Comparison of ENCODE assay signal across 9 mouse cellular contexts in the genomic region with DNA sequence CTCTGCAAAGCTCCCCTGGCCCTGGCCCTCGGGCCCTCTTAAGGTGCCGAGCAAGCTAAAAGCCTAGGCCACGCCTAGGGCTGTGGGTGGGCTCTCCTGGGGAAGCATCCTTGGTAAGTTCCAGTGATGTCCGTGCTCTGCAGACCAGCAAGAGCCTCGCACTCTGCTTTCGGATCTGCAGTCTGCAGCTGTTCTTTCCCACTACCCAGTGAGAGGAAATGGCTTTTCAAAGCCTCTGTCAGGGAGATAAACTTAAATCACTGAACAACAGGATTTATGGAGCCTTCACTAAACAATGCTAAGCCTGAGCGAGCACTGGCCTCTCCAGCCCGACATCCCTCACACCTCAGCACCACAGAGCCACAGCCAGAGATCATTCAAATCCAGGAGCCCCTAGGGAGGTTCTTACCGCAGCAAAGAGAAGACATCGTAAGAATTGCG.
DNase-seq lines count a peak whose midpoint lies in the region; ATAC-seq and TF ChIP-seq lines count a peak whose summit lies in the region.
"Had no signal": no experiment of that assay in that cellular context is flagged by ENCODE, and none has a peak within 500 bp of the region (broad histone marks: within the 10 kb centered on the region; RNA-seq: fewer than 3 reads in every experiment).

No protein-coding gene starts in this region.

- H3K9me3 ChIP-seq in heart, embryonic 12.5 days (replicated peaks) = no peaks in the 10 kb centered on the region
- no peaks in the 10 kb centered on the region for H3K9me3 ChIP-seq in CH12.LX (replicated peaks; ENCODE audit: low read length)
- no peaks in the 10 kb centered on the region for H3K9me3 ChIP-seq in limb, embryonic 10.5 days (replicated peaks)

- WGBS in heart, embryonic 12.5 days = 11% methylated on average over 11 of the region's 11 CpGs
- 2% methylated on average over 11 of the region's 11 CpGs for WGBS in limb, embryonic 10.5 days

- no peak overlapping the region for H3K9ac ChIP-seq in heart, embryonic 12.5 days
- no peak overlapping the region for H3K9ac ChIP-seq in CH12.LX (ENCODE audit: insufficient read depth, low read depth)

- no peak for ATAC-seq in heart, embryonic 12.5 days (ENCODE audit: insufficient number of reproducible peaks, low FRiP score)

- peak overlapping the region; percentile 35 for H3K4me2 ChIP-seq in heart, embryonic 12.5 days
- H3K4me2 ChIP-seq in CH12.LX (ENCODE audit: insufficient read depth, low read depth, poor library complexity, severe bottlenecking) = no peak overlapping the region

- TF ChIP-seq POLR2A in CH12.LX (IDR thresholded peaks at IDR 0.05; ENCODE audit: low read depth, low read length) = no peak
- no peak for TF ChIP-seq POLR2A in embryonic fibroblast, embryonic 13.5 days (IDR thresholded peaks at IDR 0.05; ENCODE audit: low read depth, low read length)

- TF ChIP-seq EP300 in CH12.LX (IDR thresholded peaks at IDR 0.05; ENCODE audit: low read length) = no peak

- peaks cover 18% of the 10 kb centered on the region for H3K4me1 ChIP-seq in heart, embryonic 12.5 days (replicated peaks)
- H3K4me1 ChIP-seq in CH12.LX (ENCODE audit: control insufficient read depth in 1 of 2, insufficient read depth in 2 of 2) = peaks cover 0 to 30% of the 10 kb centered on the region in 2 experiments; a peak in 2 of 4 replicates
- peaks cover 20% of the 10 kb centered on the region for H3K4me1 ChIP-seq in embryonic fibroblast, embryonic 13.5 days (ENCODE audit: control insufficient read depth, insufficient read depth, low read length)
- peaks cover 23% of the 10 kb centered on the region for H3K4me1 ChIP-seq in limb, embryonic 10.5 days

- no peak overlapping the region for H3K27ac ChIP-seq in heart, embryonic 12.5 days (ENCODE audit: poor library complexity, severe bottlenecking)
- no peak overlapping the region for H3K27ac ChIP-seq in CH12.LX (ENCODE audit: insufficient read depth, low read depth)
- 0 out of 2 replicates have a peak overlapping the region, but pooled peaks have one; percentile 0 for H3K27ac ChIP-seq in embryonic fibroblast, embryonic 13.5 days (ENCODE audit: insufficient read depth, low read length)
- peak overlapping the region; percentile 53 for H3K27ac ChIP-seq in limb, embryonic 10.5 days

- 0 out of 2 replicates have a peak, but pooled peaks cover 3% of the 10 kb centered on the region for H3K36me3 ChIP-seq in heart, embryonic 12.5 days
- H3K36me3 ChIP-seq in CH12.LX (replicated peaks in 1 of 2; ENCODE audit: control insufficient read depth in 1 of 2, insufficient read depth in 1 of 2, low read length in 1 of 2) = peaks cover 4 to 80% of the 10 kb centered on the region in 2 experiments
- no peaks in the 10 kb centered on the region for H3K36me3 ChIP-seq in limb, embryonic 10.5 days

- dilution Hi-C loops in CH12.LX (cut with MboI; ENCODE audit: extremely low pct_ligation_motif_present, extremely low pct_unique_long_range_greater_than_20kb, low sequenced_read_pairs) = no loop called here

- no peaks in the 10 kb centered on the region for H3K27me3 ChIP-seq in heart, embryonic 12.5 days (replicated peaks)
- H3K27me3 ChIP-seq in CH12.LX (replicated peaks) = no peaks in the 10 kb centered on the region
- no peaks in the 10 kb centered on the region for H3K27me3 ChIP-seq in limb, embryonic 10.5 days (ENCODE audit: low read depth, poor library complexity, severe bottlenecking)

- DNase-seq in heart, postnatal 4 days = no peak
- no peak for DNase-seq in CH12.LX (ENCODE audit: extremely low read depth)
- peak; percentile 55 for DNase-seq in limb, embryonic 10.5 days (ENCODE audit: low spot score)
- DNase-seq in frontal cortex, postnatal 36 days (ENCODE audit: low spot score in 2 of 2) = no peak
- no peak for DNase-seq in adrenal gland, postnatal 36 days
- DNase-seq in gastrocnemius, postnatal 10 days = no peak
- DNase-seq: thymus, postnatal 36 days had no signal

- no peaks in the 10 kb centered on the region for H3K79me2 ChIP-seq in CH12.LX (replicated peaks; ENCODE audit: control insufficient read depth, extremely low read depth, insufficient read depth, poor library complexity, severe bottlenecking)

- in situ Hi-C loops in CH12.LX (cut with MboI; ENCODE audit: low pct_ligation_motif_present, low pct_unique_long_range_greater_than_20kb, low sequenced_read_pairs) = loop anchor here (10.0 kb wide), 2 partner anchors 101 to 221 kb away; no protein-coding TSS in a partner anchor

- TF ChIP-seq RAD21 in CH12.LX (IDR thresholded peaks at IDR 0.05; ENCODE audit: low read depth, low read length) = no peak

- no peak for TF ChIP-seq CTCF in CH12.LX (conservative IDR thresholded peaks at IDR 0.05 in 1 of 2, IDR thresholded peaks at IDR 0.05 in 1 of 2; ENCODE audit: low read depth in 2 of 2, low read length in 2 of 2)
- TF ChIP-seq CTCF in embryonic fibroblast, embryonic 13.5 days (IDR thresholded peaks at IDR 0.05; ENCODE audit: borderline replicate concordance, insufficient read depth, low read length) = no peak

- no peak overlapping the region for H3K4me3 ChIP-seq in heart, embryonic 12.5 days
- no peak overlapping the region for H3K4me3 ChIP-seq in CH12.LX (replicated peaks in 1 of 3; ENCODE audit: low read depth in 2 of 3, low read length in 2 of 3, poor library complexity in 1 of 3)
- H3K4me3 ChIP-seq in embryonic fibroblast, embryonic 13.5 days (ENCODE audit: insufficient read depth, low read length) = no peak overlapping the region
- H3K4me3 ChIP-seq in limb, embryonic 10.5 days = peak overlapping the region; percentile 30

TF ChIP-seq in CH12.LX, 34 proteins besides CTCF, POLR2A, EP300 and RAD21:
- TF ChIP-seq RCOR1 (conservative IDR thresholded peaks at IDR 0.05; ENCODE audit: low read depth, low read length) (no peak), ZKSCAN1 (IDR thresholded peaks at IDR 0.05; ENCODE audit: borderline replicate concordance, low read depth, low read length) (no peak), ZNF384 (IDR thresholded peaks at IDR 0.05; ENCODE audit: low read depth, low read length) (no peak), MAFK (IDR thresholded peaks at IDR 0.05; ENCODE audit: insufficient replicate concordance, low read length) (0 out of 2 replicates have a peak, but pooled peaks have one; percentile 8), SMC3 (IDR thresholded peaks at IDR 0.05; ENCODE audit: low read depth, low read length) (no peak), JUN (IDR thresholded peaks at IDR 0.05; ENCODE audit: insufficient read depth, low read depth, low read length) (no peak)

Comparison
In these comparisons a context has a peak if more than half of its experiments do, and no peak if none do; other contexts are left out.
1. H3K27ac ChIP-seq: peak in embryonic fibroblast, embryonic 13.5 days (single experiment) and limb, embryonic 10.5 days (single experiment); none in heart, embryonic 12.5 days (single experiment) and CH12.LX (single experiment).